In genomic region chr12:72761230-72761648, GRCm38 (mm10) we compare ENCODE assay signal across 8 mouse cellular contexts. TPM values are rescaled to one million over a fixed set of nuclear protein-coding genes. Genes with fewer than 3 reads are reported as not detected.
DNase-seq lines count a peak whose midpoint lies in the region; ATAC-seq and TF ChIP-seq lines count a peak whose summit lies in the region.

No protein-coding gene starts in this region.

- no peaks in the 10 kb centered on the region for H3K27me3 ChIP-seq in kidney, embryonic 16.5 days (ENCODE audit: insufficient read depth, low read length)
- H3K27me3 ChIP-seq in hindbrain, embryonic 13.5 days, result no peaks in the 10 kb centered on the region
- H3K27me3 ChIP-seq in midbrain, embryonic 13.5 days, result no peaks in the 10 kb centered on the region

- no peaks in the 10 kb centered on the region for H3K36me3 ChIP-seq in kidney, embryonic 16.5 days (ENCODE audit: insufficient read depth, low read length)
- H3K36me3 ChIP-seq in hindbrain, embryonic 13.5 days, result no peaks in the 10 kb centered on the region
- H3K36me3 ChIP-seq in midbrain, embryonic 13.5 days, result no peaks in the 10 kb centered on the region

- H3K4me1 ChIP-seq in kidney, embryonic 16.5 days (ENCODE audit: insufficient read depth, low read length), result peaks cover 26% of the 10 kb centered on the region
- H3K4me1 ChIP-seq in hindbrain, embryonic 13.5 days (replicated peaks), result peaks cover 26% of the 10 kb centered on the region
- peaks cover 34% of the 10 kb centered on the region for H3K4me1 ChIP-seq in midbrain, embryonic 13.5 days (replicated peaks)

- ATAC-seq in kidney, embryonic 16.5 days (ENCODE audit: low FRiP score, low TSS enrichment), result peak; percentile 79
- peak; percentile 77 for ATAC-seq in hindbrain, embryonic 13.5 days (ENCODE audit: low FRiP score)
- peak; percentile 82 for ATAC-seq in midbrain, embryonic 13.5 days

- H3K4me3 ChIP-seq in kidney, embryonic 16.5 days (ENCODE audit: low read length), result peak overlapping the region; percentile 81
- H3K4me3 ChIP-seq in hindbrain, embryonic 13.5 days, result peak overlapping the region; percentile 89
- H3K4me3 ChIP-seq in midbrain, embryonic 13.5 days (replicated peaks), result peak overlapping the region; percentile 75

- H3K9ac ChIP-seq in kidney, embryonic 16.5 days (replicated peaks; ENCODE audit: low read length), result peak overlapping the region; percentile 100
- H3K9ac ChIP-seq in hindbrain, embryonic 13.5 days, result peak overlapping the region; percentile 99
- peak overlapping the region; percentile 97 for H3K9ac ChIP-seq in midbrain, embryonic 13.5 days (replicated peaks)

- 0% methylated on average over 18 of the region's 71 CpGs for WGBS in kidney, embryonic 16.5 days
- 0% methylated on average over 15 of the region's 71 CpGs for WGBS in hindbrain, embryonic 13.5 days
- WGBS in midbrain, embryonic 13.5 days, result 1% methylated on average over 47 of the region's 71 CpGs

- DNase-seq in kidney, postnatal 36 days, result no peak
- no peak for DNase-seq in brain, embryonic 14.5 days (ENCODE audit: low read depth)
- no peak for DNase-seq in adrenal gland, postnatal 4 days (ENCODE audit: low spot score in 2 of 2)
- no peak for DNase-seq in retina, postnatal 1 day
- DNase-seq in left cerebral cortex, adult 11 months (ENCODE audit: low spot score), result no peak

- H3K9me3 ChIP-seq in kidney, embryonic 16.5 days (ENCODE audit: low read length), result no peaks in the 10 kb centered on the region
- no peaks in the 10 kb centered on the region for H3K9me3 ChIP-seq in hindbrain, embryonic 13.5 days
- H3K9me3 ChIP-seq in midbrain, embryonic 13.5 days, result no peaks in the 10 kb centered on the region

- H3K27ac ChIP-seq in kidney, embryonic 16.5 days (ENCODE audit: low read length), result peak overlapping the region; percentile 98
- H3K27ac ChIP-seq in hindbrain, embryonic 13.5 days, result peak overlapping the region; percentile 97
- peak overlapping the region; percentile 97 for H3K27ac ChIP-seq in midbrain, embryonic 13.5 days

- 0 out of 2 replicates have a peak, but pooled peaks have one; percentile 47 for TF ChIP-seq POLR2A in brain, embryonic 14.5 days (IDR thresholded peaks at IDR 0.05; ENCODE audit: borderline replicate concordance, extremely low read depth, insufficient read depth, insufficient read length, poor library complexity, severe bottlenecking)

- peak overlapping the region; percentile 85 for H3K4me2 ChIP-seq in kidney, embryonic 16.5 days (replicated peaks; ENCODE audit: low read depth, low read length)
- H3K4me2 ChIP-seq in hindbrain, embryonic 13.5 days, result peak overlapping the region; percentile 74
- H3K4me2 ChIP-seq in midbrain, embryonic 13.5 days (replicated peaks), result peak overlapping the region; percentile 76

- TF ChIP-seq CTCF in brain, embryonic 14.5 days (IDR thresholded peaks at IDR 0.05; ENCODE audit: borderline replicate concordance, extremely low read depth, insufficient read depth, insufficient read length), result no peak

RNA-seq across cellular contexts. Expression of gene Ppm1a, which starts 4.0 kb away (rescaled TPM):
- polyA plus RNA-seq in kidney, embryonic 16.5 days (2015; fragmentation: Nextera tagmentation; extraction: Ambion mirVana), result 17.4 and 25.3 TPM in 2 replicates
- polyA plus RNA-seq in brain, embryonic 14.5 days (2012; rRNA removed), result 113 and 137 TPM in 2 replicates
- polyA plus RNA-seq in hindbrain, embryonic 13.5 days (2015; fragmentation: Nextera tagmentation; extraction: Ambion mirVana), result 60.2 and 63.8 TPM in 2 replicates
- 47.3 and 57.7 TPM in 2 replicates for polyA plus RNA-seq in midbrain, embryonic 13.5 days (2015; fragmentation: Nextera tagmentation; extraction: Ambion mirVana)
- total RNA-seq in adrenal gland, postnatal 4 days (2021), result 100 to 1,000 TPM; 253 to 261 TPM
